Mouse (Mus musculus) stomach, postnatal 0 days (tissue): ENCODE data around the gene Als2cr12. TPM values are rescaled to one million over a fixed set of nuclear protein-coding genes. Genes with fewer than 3 reads are reported as not detected.
"Not testable (repeated sequence)": the region's sequence is repeated elsewhere in the genome, so short reads cannot be mapped to it uniquely, and the experiment has no call there.

Source experiments
- ATAC-seq: fragments of 200-750 bp; cut with Nextera tagmentation; 2 replicates; pipeline ENCODE4 v1.8.0; 2017; ENCODE audit not compliant: low FRiP score, low TSS enrichment
- DNase-seq: peaks from one replicate; pipeline ENCODE4 v3.0.0-alpha.2; 2016; ENCODE audit warnings: low spot score
- H3K27ac ChIP-seq: fragments of 300-500 bp; sonication (generic); replicated peaks from 2 replicates; pipeline ENCODE4 v1.5.1; 2014; ENCODE audit warnings: mild to moderate bottlenecking, control low read depth
- H3K27me3 ChIP-seq: fragments of 300-500 bp; sonication (generic); 2 replicates; pipeline ENCODE4 v1.6.1; 2014; ENCODE audit warnings: low read length; ENCODE audit not compliant: control insufficient read depth, insufficient read depth
- H3K36me3 ChIP-seq: fragments of 300-500 bp; sonication (generic); 2 replicates; pipeline ENCODE4 v1.6.1; 2014; ENCODE audit warnings: low read length, mixed read lengths; ENCODE audit not compliant: control insufficient read depth, insufficient read depth
- H3K4me1 ChIP-seq: fragments of 300-500 bp; sonication (generic); replicated peaks from 2 replicates; pipeline ENCODE4 v1.6.1; 2014; ENCODE audit warnings: antibody characterized with exemption; ENCODE audit not compliant: control insufficient read depth, insufficient read depth
- H3K4me2 ChIP-seq: fragments of 300-500 bp; sonication (generic); replicated peaks from 2 replicates; pipeline ENCODE4 v1.6.1; 2014; ENCODE audit warnings: low read depth, mild to moderate bottlenecking, control low read depth, moderate library complexity
- H3K4me3 ChIP-seq: fragments of 300-500 bp; sonication (generic); 2 replicates; pipeline ENCODE4 v1.5.1; 2014; ENCODE audit warnings: low read depth, low read length, control low read depth
- H3K9ac ChIP-seq: fragments of 300-500 bp; sonication (generic); 2 replicates; pipeline ENCODE4 v1.6.1; 2014; ENCODE audit warnings: mild to moderate bottlenecking, low read length, control low read depth, mixed read lengths
- H3K9me3 ChIP-seq: fragments of 300-500 bp; sonication (generic); 2 replicates; pipeline ENCODE4 v1.6.1; 2016; ENCODE audit warnings: low read length; ENCODE audit not compliant: control insufficient read depth
- CTCF ChIP-seq: IDR thresholded peaks from 2 replicates; pipeline ENCODE4 v1.5.1; 2016; ENCODE audit warnings: antibody characterized with exemption, low read depth, mild to moderate bottlenecking, moderate library complexity
- EP300 ChIP-seq: optimal IDR thresholded peaks from 2 replicates; pipeline ENCODE3; 2016; ENCODE audit warnings: antibody characterized with exemption
- WGBS: fragments of 180-500 bp; shearing (Covaris S2); extraction: QIAGEN DNeasy Blood & Tissue Kit; methylation state at CpG from one replicate; pipeline ENCODE4 v1.1.7; 2014; 5-methylcytosine and 5-hydroxymethylcytosine counted together
- polyA plus RNA-seq: library from polyadenylated mRNA; unstranded; fragments of >200 nt; fragmentation: Nextera tagmentation; extraction: Ambion mirVana; gene quantifications from 2 replicates; pipeline ENCODE4 v1.2.1, GENCODE M21; 2015

The Als2cr12 gene
- polyA plus RNA-seq, 1 experiment from 2014 or later: 0.56 TPM

DNA sequence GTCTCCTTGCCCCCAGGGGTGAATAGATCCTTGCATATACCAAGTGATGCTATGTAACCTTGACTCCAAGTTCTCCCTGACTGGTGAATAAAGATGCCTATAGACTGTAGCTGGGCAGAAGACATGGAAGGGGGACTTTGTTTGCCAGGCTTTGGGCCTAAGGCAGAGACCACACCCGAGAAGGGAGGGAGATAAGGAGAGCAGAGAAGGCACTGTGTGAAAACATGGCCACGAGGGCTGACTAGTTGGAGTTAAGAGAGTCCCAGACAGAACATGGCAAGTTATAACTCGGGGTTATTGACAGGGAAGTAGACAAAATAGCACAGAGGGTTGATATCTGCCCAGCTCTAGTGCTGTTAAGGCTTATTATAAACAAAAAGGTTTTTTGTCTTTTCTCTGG, 4.2 kb upstream of the Als2cr12 start:
- no peak for DNase-seq
- no peaks in the 10 kb centered on the region for H3K9me3 ChIP-seq
- WGBS: 50% methylated on average over 3 of the region's 3 CpGs
- H3K27ac ChIP-seq: no peak overlapping the region
- H3K36me3 ChIP-seq: no peaks in the 10 kb centered on the region
- H3K9ac ChIP-seq: no peak overlapping the region
- H3K27me3 ChIP-seq: no peaks in the 10 kb centered on the region
- no peak overlapping the region for H3K4me2 ChIP-seq
- TF ChIP-seq CTCF (no peak), EP300 (no peak)
- no peak overlapping the region for H3K4me3 ChIP-seq
- H3K4me1 ChIP-seq: no peaks in the 10 kb centered on the region
- ATAC-seq: no peak

DNA sequence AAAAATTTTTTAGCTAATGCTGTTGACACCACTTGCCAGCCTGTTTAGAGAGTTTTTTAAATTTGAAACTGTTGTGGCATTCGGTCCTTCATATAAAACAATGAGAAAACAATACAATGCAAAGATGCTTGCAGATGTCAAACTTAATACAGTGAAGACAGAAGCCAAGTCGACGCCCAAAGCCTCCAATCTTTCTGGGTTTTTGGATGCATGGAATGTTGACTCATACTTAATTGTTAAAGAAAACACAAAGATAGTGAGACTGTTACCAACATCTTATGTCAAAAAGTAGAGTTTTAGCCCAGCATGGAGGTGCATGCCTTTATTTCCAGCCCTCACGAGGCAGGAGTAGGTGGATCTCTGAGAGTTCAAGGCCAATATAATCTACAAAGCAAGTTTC, 3.0 kb upstream of the Als2cr12 start:
- 81% methylated on average over 4 of the region's 4 CpGs for WGBS
- H3K36me3 ChIP-seq: no peaks in the 10 kb centered on the region

DNA sequence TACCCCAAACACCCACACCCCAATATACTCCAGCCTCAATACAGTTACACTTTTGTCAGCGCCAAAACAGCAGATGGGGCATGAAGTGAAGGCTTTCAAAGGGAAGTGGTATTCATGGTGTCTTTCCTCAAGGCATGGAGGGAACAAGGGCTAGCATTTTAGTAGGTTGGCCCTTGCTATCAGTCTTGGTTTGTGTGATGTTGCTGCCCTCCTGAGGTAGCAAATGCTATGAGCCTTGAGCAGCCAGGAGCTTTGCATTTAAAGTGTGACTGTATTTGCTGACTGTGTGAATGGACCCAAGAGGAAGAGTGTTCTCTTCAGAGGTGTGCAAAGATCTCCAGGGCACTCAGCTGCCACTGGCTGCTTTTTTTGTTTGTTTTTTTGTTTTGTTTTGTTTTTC, 1.8 kb upstream of the Als2cr12 start:
- not testable (repeated sequence) for H3K27me3 ChIP-seq, H3K9ac ChIP-seq, H3K36me3 ChIP-seq, H3K27ac ChIP-seq, H3K4me2 ChIP-seq, H3K9me3 ChIP-seq, H3K4me3 ChIP-seq, H3K4me1 ChIP-seq, DNase-seq
- 61% methylated on average over 1 of the region's 1 CpGs for WGBS
- peak; percentile 66 for TF ChIP-seq CTCF
- peak; percentile 70 for ATAC-seq

More for the DNA sequence above, 3.0 kb upstream of the Als2cr12 start:
- no peak for ATAC-seq
- no peak overlapping the region for H3K9ac ChIP-seq
- H3K27ac ChIP-seq: no peak overlapping the region
- no peak overlapping the region for H3K4me2 ChIP-seq
- no peaks in the 10 kb centered on the region for H3K4me1 ChIP-seq
- TF ChIP-seq EP300: no peak
- TF ChIP-seq CTCF: no peak
- no peaks in the 10 kb centered on the region for H3K9me3 ChIP-seq
- no peak overlapping the region for H3K4me3 ChIP-seq
- H3K27me3 ChIP-seq: no peaks in the 10 kb centered on the region
- DNase-seq: no peak

DNA sequence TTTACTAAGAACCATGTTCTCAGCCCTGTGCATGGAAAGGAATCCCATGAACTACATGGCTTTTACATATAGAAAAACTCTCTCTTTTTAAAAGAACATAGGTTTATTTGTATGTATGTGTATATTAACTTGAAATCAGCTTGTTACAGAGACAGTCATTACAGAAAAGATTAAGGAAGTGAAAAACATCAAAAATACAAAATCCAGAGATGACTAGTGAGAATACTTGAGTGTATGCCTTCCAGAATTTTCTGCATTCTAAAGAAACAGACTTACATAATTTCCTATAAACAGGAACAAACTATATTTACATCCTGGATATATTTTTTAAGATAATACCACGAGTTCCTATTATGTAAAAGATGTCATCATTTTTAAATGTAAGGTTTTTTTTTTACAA, 2.1 kb downstream of the Als2cr12 start:
- H3K9me3 ChIP-seq: no peaks in the 10 kb centered on the region
- H3K27ac ChIP-seq: no peak overlapping the region
- H3K4me3 ChIP-seq: no peak overlapping the region
- TF ChIP-seq EP300 (no peak), CTCF (no peak)
- 59% methylated on average over 1 of the region's 1 CpGs for WGBS
- H3K4me2 ChIP-seq: no peak overlapping the region
- H3K27me3 ChIP-seq: no peaks in the 10 kb centered on the region
- no peaks in the 10 kb centered on the region for H3K4me1 ChIP-seq
- ATAC-seq (no peak), DNase-seq (no peak)
- no peak overlapping the region for H3K9ac ChIP-seq
- no peaks in the 10 kb centered on the region for H3K36me3 ChIP-seq

DNA sequence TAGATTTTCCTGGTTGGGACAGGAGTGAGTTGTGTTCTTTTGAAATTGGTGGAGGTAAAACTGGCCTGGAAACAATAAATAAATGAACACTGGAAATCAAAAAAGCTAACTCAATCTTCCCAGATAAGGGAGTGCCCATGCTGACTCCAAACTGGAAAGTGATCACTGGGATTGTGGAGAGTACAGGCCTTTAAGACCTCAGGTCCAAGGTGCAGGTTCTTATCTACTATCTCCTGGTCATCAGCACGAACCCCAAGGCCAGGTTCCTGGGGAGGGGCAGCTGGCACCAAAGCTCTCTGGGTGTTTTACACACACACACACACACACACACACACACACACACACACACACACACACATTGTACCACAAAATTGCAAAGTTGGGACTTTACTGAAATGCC, 4.1 kb downstream of the Als2cr12 start:
- 50% methylated on average over 1 of the region's 1 CpGs for whole genome bisulfite sequencing
- ATAC-seq, H3K36me3 ChIP-seq, H3K4me3 ChIP-seq, H3K4me1 ChIP-seq, H3K4me2 ChIP-seq, H3K9me3 ChIP-seq, H3K27ac ChIP-seq, H3K27me3 ChIP-seq, DNase-seq, H3K9ac ChIP-seq: not testable (repeated sequence)

DNA sequence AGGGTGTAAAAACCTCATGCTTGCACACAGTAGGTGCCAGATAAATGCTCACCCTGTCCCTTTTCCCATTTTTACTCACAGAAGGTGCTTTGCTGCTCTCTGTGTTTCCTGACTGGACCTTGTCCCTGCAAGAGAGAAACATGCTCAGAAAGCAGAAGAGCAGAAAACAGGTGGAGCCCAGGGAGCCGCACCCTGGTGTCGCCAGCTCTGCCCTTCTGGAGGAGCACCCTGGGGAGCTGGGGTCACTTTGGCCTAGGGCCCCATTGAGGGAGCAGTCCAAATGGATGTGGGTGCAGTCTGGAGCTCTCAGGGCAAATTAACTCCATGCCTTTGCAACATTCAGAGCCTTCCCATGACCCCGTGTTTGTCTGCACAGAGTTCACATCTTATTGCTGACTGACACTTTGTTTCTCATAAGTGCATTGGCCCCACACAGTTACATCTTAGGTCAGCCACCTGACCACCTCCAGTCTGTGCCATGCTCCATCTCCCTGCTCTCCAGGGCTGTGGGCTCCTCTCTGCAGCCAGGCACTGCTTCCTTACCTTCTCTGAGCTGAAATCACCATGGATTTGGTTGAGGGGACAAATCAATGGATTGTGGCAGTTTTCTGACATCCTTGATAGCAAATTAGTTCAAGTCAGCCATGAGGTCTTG, 4.8 kb downstream of the Als2cr12 start:
- H3K4me3 ChIP-seq, H3K4me2 ChIP-seq, ATAC-seq, H3K36me3 ChIP-seq, H3K27me3 ChIP-seq, H3K27ac ChIP-seq, H3K4me1 ChIP-seq, H3K9ac ChIP-seq, DNase-seq, H3K9me3 ChIP-seq: not testable (repeated sequence)
- 70% methylated on average over 2 of the region's 3 CpGs for WGBS
